Mouse (Mus musculus) heart, adult 2 months (tissue): ENCODE measurements around the gene Tmem11. TPM values are rescaled to one million over a fixed set of nuclear protein-coding genes. Genes with fewer than 3 reads are reported as not detected.

Experiments
- DNase-seq, 2 experiments: peaks; one replicate each; pipeline ENCODE4 v3.0.0; 2021
- H3K27ac ChIP-seq: fragments of 200-600 bp; 2 replicates; pipeline ENCODE4 v1.8.1; 2022
- H3K27me3 ChIP-seq: fragments of 200-500 bp; 2 replicates; pipeline ENCODE4 v1.6.1; 2012; ENCODE audit warnings: mild to moderate bottlenecking, low read length, inconsistent platforms, mixed read lengths; ENCODE audit not compliant: control insufficient read depth, insufficient read depth
- H3K36me3 ChIP-seq: fragments of 200-500 bp; 2 replicates; pipeline ENCODE4 v1.6.1; 2012; ENCODE audit warnings: low read length, inconsistent platforms; ENCODE audit not compliant: control insufficient read depth, insufficient read depth
- H3K4me1 ChIP-seq: fragments of 200-500 bp; 2 replicates; pipeline ENCODE4 v1.6.1; 2011; ENCODE audit warnings: low read length; ENCODE audit not compliant: control insufficient read depth, insufficient read depth
- H3K4me3 ChIP-seq: fragments of 200-600 bp; 2 replicates; pipeline ENCODE4 v1.8.1; 2022
- H3K79me2 ChIP-seq: fragments of 200-500 bp; replicated peaks from 2 replicates; pipeline ENCODE4 v1.6.1; 2012; ENCODE audit warnings: mild to moderate bottlenecking, inconsistent platforms, low read length, moderate library complexity, mixed read lengths; ENCODE audit not compliant: control insufficient read depth, insufficient read depth
- H3K9ac ChIP-seq: fragments of 200-500 bp; 2 replicates; pipeline ENCODE4 v1.6.1; 2012; ENCODE audit warnings: low read depth, mild to moderate bottlenecking, control low read depth, inconsistent platforms, low read length, mixed read lengths
- CTCF ChIP-seq: fragments of 200-600 bp; IDR thresholded peaks from 2 replicates; pipeline ENCODE4 v1.8.1; 2022; ENCODE audit warnings: antibody characterized with exemption, mild to moderate bottlenecking, moderate library complexity
- EP300 ChIP-seq: fragments of 200-500 bp; IDR thresholded peaks from 2 replicates; pipeline ENCODE4 v1.6.1; 2011; ENCODE audit warnings: low read depth, low read length, control low read depth; ENCODE audit not compliant: insufficient read depth
- POLR2A ChIP-seq: fragments of 200-500 bp; IDR thresholded peaks from 2 replicates; pipeline ENCODE4 v1.6.1; 2011; ENCODE audit warnings: mild to moderate bottlenecking, low read depth, low read length, control low read depth; ENCODE audit not compliant: insufficient read depth
- WGBS: fragments of 180-500 bp; shearing (Covaris S2); methylation state at CpG from one replicate; pipeline ENCODE4 v1.1.7; 2018; 5-methylcytosine and 5-hydroxymethylcytosine counted together
- intact Hi-C: fragments of 180-260 bp; cut with DNase I; formaldehyde crosslinking; loops from one replicate; pipeline ENCODE4 v1.15.1; 2025
- polyA plus RNA-seq: library from polyadenylated mRNA; depleted of rRNA; stranded (reverse); fragments of >200 nt; gene quantifications from 2 replicates; pipeline ENCODE4 v1.2.3, GENCODE M21; 2012
- total RNA-seq, 2 experiments: library from RNA; stranded (reverse); gene quantifications; 2 replicates each; pipeline ENCODE4 v1.2.3; 2021

Gene Tmem11
- total and polyA plus RNA-seq, 3 experiments: 28.3 to 59.6 (median 31.4) TPM

DNA sequence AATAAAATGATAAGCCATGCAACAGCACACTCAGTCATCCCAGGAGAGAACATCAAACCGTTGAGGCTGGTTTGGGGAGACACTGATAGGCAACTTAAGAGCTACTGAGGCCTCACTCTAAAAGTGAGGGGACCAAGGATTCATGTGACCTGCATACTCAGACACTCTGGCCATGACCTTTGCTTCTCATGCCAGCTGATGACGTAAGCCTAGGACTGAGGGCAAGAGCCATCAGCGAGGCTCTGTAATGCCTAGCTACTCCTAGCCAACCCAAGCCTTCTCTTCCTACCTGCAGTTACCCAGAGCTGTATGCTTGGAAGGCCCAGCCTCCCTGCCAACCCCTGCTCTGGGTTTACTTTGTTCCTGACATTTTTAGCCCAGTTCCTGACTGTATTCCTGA lies 17.1 kb downstream of the Tmem11 start:
- DNase-seq: no peak
- peaks cover 4% of the 10 kb centered on the region for H3K36me3 ChIP-seq
- 65% methylated on average over 3 of the region's 3 CpGs for WGBS
- intact Hi-C loops: no loop called here
- H3K9ac ChIP-seq: no peak overlapping the region
- H3K4me1 ChIP-seq: peaks cover 10% of the 10 kb centered on the region; the same call in 1 of the 2 replicates
- H3K4me3 ChIP-seq: no peak overlapping the region
- no peak overlapping the region for H3K27ac ChIP-seq
- no peaks in the 10 kb centered on the region for H3K27me3 ChIP-seq
- H3K79me2 ChIP-seq: no peaks in the 10 kb centered on the region
- no peak for TF ChIP-seq CTCF
- no peak for TF ChIP-seq POLR2A
- TF ChIP-seq EP300: no peak

DNA sequence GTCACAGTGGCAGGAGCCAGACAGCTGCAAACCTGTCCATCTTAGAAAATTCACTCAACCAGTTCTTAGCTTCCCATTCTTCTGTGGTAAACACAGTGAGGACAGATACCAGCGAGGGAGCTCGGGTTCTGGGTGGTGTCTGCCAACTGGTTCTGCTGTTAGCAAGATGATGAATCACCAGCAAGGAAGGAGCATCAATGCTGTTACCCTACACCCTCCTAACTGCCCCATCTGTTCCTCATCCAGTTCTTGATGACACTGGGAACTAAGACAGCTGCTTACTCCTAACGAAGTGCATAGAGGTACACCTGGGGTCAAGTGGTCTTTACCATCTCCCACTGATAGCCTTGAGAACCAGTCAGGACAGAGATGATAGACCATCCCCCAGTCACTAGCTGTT lies 22.5 kb downstream of the Tmem11 start:
- H3K9ac ChIP-seq: no peak overlapping the region
- DNase-seq: no peak
- no peak overlapping the region for H3K27ac ChIP-seq
- H3K4me3 ChIP-seq: no peak overlapping the region
- intact Hi-C loops: no loop called here
- TF ChIP-seq EP300 (no peak), CTCF (no peak), POLR2A (no peak)
- no peaks in the 10 kb centered on the region for H3K36me3 ChIP-seq
- no peaks in the 10 kb centered on the region for H3K4me1 ChIP-seq
- 63% methylated on average over 3 of the region's 3 CpGs for WGBS
- H3K27me3 ChIP-seq: no peaks in the 10 kb centered on the region
- H3K79me2 ChIP-seq: no peaks in the 10 kb centered on the region

GRCm38 (mm10) chr11:60845415-60845814 lies 33.7 kb downstream of the Tmem11 start:
- DNase-seq: no peak
- WGBS: 61% methylated on average over 5 of the region's 5 CpGs
- Histone ChIP-seq H3K27ac (no peak overlapping the region), H3K27me3 (no peaks in the 10 kb centered on the region), H3K36me3 (no peaks in the 10 kb centered on the region), H3K4me3 (no peak overlapping the region), H3K4me1 (no peaks in the 10 kb centered on the region; the same call in 1 of the 2 replicates), H3K9ac (no peak overlapping the region), H3K79me2 (no peaks in the 10 kb centered on the region)
- TF ChIP-seq POLR2A (no peak), CTCF (no peak), EP300 (no peak)
- intact Hi-C loops: no loop called here

GRCm38 (mm10) chr11:60843412-60843811 lies 35.7 kb downstream of the Tmem11 start:
- DNase-seq: no peak
- Histone ChIP-seq H3K27ac (no peak overlapping the region), H3K4me3 (no peak overlapping the region), H3K36me3 (no peaks in the 10 kb centered on the region), H3K4me1 (peaks cover 1% of the 10 kb centered on the region), H3K9ac (no peak overlapping the region), H3K27me3 (no peaks in the 10 kb centered on the region), H3K79me2 (no peaks in the 10 kb centered on the region)
- intact Hi-C loops: no loop called here
- TF ChIP-seq CTCF: no peak
- TF ChIP-seq POLR2A: no peak
- TF ChIP-seq EP300: no peak
- 93% methylated on average over 5 of the region's 5 CpGs for WGBS

DNA sequence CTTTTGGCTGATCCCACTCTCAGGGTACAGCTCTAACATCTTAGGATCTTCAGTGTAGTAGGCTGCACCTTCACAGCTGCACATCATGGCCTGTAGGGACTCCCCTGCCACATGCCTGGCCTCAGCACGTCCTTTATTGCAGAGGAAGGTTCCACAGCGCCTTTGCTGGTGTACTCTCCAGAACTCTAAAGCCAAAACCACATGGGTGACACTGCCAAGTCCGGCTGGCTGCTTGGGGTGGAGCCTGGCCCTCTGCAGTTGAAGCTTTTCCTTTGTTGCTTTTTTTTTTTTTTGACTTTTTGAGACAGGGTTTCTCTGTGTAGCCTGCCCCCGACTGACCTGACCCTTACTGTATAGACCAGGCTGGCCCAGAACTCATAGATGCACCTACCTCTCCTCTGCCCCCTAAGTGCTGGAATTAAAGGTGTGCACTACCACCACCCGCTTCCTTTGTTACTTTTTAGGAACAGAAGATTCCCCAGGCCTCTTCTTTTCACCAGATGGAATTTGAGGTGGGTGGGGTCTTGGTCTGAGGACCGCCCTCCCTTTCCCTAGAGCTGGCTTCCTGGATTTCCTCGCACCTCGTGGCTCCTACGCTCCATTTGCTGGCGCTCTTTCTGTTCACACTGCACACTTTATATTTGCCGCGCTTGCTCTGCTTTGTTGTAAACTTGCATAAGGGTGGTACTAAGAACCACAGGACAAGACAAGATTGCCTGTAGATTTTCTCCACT lies 37.4 kb downstream of the Tmem11 start:
- H3K79me2 ChIP-seq: no peaks in the 10 kb centered on the region
- H3K27me3 ChIP-seq: no peaks in the 10 kb centered on the region
- no peak overlapping the region for H3K9ac ChIP-seq
- H3K4me1 ChIP-seq: peaks cover 1% of the 10 kb centered on the region
- H3K27ac ChIP-seq: no peak overlapping the region
- intact Hi-C loops: no loop called here
- H3K4me3 ChIP-seq: no peak overlapping the region
- no peak for TF ChIP-seq CTCF
- TF ChIP-seq EP300: no peak
- no peak for TF ChIP-seq POLR2A
- WGBS: 69% methylated on average over 12 of the region's 12 CpGs
- no peak for DNase-seq
- no peaks in the 10 kb centered on the region for H3K36me3 ChIP-seq

DNA sequence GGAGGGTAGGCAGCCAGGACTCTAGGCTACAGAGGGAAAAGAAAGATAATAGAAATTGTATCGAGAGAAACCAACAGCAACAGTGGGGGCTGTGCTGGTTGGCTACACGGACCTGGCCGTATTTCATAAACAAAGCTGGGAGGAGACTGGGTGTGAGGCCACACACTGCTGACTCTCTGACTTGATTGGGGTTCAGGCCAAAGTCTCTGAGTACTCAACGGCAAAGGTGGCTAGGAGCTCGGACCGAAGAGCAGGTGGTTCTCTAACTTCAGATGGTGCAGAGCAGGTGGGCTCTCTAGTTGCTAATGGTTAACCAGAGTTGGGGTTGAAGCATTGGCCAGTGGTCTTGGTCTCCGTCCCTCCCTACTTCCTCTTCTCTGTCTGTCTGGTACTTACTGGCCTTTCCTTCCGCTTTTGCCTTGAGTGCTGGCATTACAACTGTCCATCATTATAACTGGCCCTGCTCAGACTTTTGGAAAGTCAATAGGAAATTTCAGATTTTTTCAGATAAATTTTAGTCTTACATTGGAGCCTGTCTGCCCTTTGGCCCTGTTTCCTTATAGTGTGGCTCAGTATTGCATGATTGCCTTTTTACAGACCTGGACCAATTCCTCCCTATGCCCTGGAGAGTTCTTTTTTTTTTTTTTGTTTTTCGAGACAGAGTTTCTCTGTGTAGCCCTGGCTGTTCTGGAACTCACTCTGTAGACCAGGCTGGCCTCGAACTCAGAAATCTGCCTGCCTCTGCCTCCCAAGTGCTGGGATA lies 41.2 kb downstream of the Tmem11 start:
- TF ChIP-seq CTCF (no peak), POLR2A (no peak), EP300 (no peak)
- no peak overlapping the region for H3K9ac ChIP-seq
- H3K27ac ChIP-seq: no peak overlapping the region
- H3K4me3 ChIP-seq: no peak overlapping the region
- H3K36me3 ChIP-seq: no peaks in the 10 kb centered on the region
- intact Hi-C loops: no loop called here
- no peaks in the 10 kb centered on the region for H3K79me2 ChIP-seq
- WGBS: 66% methylated on average over 10 of the region's 10 CpGs
- peaks cover 1% of the 10 kb centered on the region for H3K4me1 ChIP-seq
- peak in 1 of 2 experiments; percentile 6 for DNase-seq
- H3K27me3 ChIP-seq: no peaks in the 10 kb centered on the region
